Mouse (Mus musculus): Measurements from ENCODE around the gene Cmss1. TPM values are rescaled to one million over a fixed set of nuclear protein-coding genes. Genes with fewer than 3 reads are reported as not detected.

Cmss1 gene
- polyA plus RNA-seq, 1 experiment from 2014 or later: 38.8 TPM

Other genes starting within 250 kb of the Cmss1 start
- gene Col8a1, start 147.9 kb upstream of the Cmss1 start, polyA plus RNA-seq (2014; fragmentation: Nextera tagmentation; extraction: Ambion mirVana): 6.0 and 6.2 TPM in 2 replicates

All from hindbrain, embryonic 14.5 days (tissue).